Mouse (Mus musculus): ENCODE data around the gene Rasgrp1.

Gene Rasgrp1

DNA sequence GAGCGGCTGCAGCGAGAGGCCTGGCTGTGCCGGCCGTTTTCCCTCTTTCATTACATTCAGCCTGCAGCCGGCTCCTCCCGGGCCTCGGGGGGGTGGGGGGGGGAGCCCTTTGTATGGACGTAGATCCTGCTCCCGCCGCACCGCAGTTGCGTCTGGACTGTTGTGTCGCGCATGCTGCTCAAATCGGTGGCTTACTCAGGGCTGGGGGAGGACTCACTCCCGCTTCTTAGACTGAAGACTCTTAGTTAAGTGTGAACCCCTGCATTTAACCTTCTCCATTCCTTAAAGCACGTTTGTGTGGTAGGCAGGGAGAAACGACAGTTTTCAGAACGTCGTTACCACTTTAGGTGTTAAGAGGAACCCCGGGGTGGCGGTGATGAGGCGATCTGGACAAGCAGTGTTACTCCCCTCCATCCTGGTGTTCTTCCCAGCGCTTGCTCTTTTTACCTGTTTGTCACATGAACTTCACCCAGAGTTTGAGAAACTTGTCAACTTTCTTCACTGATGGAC, 92.7 kb downstream of the Rasgrp1 start:
- peak; percentile 31 for DNase-seq (ENCODE audit: low spot score in 2 of 2)

DNA sequence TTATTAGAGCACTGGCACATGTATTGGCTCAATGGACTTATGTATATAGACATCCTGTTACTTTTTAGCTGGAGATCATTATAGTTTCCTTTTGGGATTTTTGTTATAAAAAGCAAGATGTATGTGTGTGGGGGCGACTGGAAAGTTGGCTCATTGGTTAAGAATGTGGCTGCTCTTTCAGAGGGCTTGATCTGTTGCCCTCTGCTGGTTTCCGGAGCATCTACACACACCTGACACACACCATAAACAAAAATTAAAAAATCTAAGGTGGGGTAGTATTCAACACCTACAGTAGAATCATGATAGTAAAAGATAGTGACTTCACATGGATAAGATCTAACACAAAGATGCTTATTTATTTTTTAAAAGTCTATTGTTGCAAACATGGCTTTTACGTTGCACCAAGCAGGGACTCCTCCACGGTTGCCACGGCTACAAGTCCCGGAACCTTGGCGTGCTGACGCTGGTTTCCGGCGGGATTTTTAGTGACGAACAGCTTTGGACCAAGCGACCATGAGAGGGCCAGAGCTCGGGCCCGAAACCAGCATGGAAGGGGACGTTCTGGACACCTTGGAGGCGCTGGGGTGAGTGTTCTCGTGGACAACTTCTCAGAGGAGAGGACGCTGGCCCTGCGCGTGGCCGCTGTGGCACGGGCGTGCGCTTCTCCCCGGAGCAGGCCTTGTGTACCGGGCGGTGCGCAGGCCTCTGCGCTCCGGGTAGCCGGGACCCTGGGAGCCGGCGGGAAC, 93.4 kb downstream of the Rasgrp1 start, which contains the start of gene Fam98b:
Fam98b (plus strand) TSS at position 485 of the 746 bp plus-strand sequence.
- peak; percentile 81 to 87 for DNase-seq (ENCODE audit: low spot score in 2 of 2)

DNA sequence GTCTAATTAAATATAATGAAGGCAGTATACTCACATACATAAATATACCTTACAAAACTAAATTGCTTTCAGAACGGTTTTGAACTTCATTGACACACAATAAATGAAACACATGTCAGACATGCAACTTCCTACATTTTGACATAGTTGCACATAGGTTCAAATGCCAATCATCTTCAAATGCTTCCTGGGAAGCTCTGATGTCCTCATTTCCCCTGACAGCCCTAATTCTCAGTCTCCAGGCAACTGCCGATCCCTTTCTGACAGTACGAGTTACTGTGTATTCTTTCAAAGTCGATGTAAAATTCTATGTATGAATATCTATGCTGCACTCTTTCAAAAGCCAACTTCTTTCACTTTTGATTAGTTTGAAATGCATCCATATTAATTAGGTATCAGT, 100.8 kb downstream of the Rasgrp1 start:
- DNase-seq (ENCODE audit: low spot score in 2 of 2), result no peak

DNA sequence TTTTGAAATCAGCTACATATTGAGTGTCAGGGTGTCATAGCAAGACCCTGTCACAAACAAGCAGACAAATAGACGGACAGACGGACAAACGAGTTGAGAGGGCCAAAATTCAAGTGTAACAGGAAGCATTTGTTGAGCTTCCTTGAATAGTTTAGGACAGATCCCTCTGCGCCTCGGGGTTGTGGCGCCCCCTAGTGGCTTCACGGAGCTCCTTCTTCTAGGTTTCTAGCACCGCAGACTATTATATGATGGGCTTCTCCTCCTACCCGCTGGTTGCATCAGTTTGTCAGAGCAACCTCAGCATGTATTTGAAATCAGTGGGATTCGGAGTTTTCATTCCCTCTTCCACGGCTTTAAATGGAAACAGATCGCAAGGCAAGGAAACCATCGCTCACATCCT, 111.5 kb downstream of the Rasgrp1 start:
- peak; percentile 50 to 84 for DNase-seq (ENCODE audit: low spot score in 2 of 2)

DNA sequence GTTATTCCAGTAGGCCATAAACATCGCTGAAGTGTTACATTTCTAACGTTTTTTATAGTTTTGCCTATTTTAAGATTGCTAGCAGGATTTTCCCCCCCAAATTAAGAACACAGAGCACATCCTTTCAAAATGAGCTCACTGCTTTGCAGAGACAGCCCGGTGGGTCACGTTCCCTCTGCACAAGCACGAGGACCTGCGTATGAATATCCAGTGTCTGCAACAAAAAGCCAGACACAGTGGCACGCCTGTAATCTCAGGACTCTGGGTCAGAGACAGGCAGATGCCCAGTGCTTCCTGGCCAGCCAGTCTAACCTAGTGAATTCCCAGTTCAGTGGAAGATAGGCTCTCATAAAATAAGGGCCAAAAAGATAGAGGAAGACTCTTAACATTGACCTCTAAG, 112.5 kb downstream of the Rasgrp1 start:
- no peak for DNase-seq (ENCODE audit: low spot score in 2 of 2)

Measured in spleen, postnatal 10 days (tissue).